Mouse (Mus musculus): ENCODE results near the gene Arhgap20. TPM values are rescaled to one million over a fixed set of nuclear protein-coding genes. Genes with fewer than 3 reads are reported as not detected.

Gene Arhgap20
- total RNA-seq, 2 experiments from 2014 or later = 97.1 to 98.7 TPM

DNA sequence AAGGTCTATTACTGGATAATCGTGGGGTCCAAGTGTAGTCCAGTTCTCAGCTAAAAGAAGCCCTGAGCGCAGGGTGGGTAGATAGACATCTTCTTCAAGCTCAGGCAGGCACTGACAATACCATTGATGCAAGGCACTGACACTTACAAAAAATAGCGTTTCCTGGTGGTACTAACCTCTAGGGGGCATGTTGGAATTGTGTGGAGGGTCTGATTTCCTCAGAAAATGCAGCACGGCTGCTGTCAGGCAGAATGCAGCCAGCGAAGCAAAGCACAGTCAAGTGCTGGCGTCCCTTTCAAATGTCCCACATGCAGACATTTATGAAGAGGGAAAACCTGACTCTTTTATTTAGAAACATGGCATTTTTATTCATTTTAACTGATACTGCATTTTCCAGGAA lies 22.2 kb downstream of the Arhgap20 start:
- intact Hi-C loops (cut with DNase I) = loop anchor here (5.0 kb wide), 1 partner anchor 45 kb away; no protein-coding TSS in a partner anchor
- no peak for DNase-seq (ENCODE audit: extremely low spot score in 1 of 2, low spot score in 2 of 2)

DNA sequence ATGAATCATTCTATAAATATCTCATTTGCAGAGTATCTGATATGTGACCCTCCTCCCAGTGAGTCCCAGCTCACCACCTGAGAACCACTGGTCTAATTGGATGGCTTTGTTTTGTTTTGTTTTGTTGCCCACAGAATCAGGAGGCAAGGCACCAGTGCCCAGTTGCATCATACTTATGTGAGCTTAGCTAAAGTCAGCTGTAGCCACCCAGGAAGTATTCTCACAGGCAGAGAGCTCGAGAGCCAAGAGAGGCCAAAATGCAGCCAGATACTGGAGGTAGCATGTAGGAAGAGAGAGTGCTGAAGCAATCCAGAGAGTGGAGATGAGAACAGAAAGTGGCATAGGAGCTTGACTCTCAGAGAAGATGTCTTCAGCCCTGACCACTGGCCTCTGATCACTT lies 23.3 kb downstream of the Arhgap20 start:
- intact Hi-C loops (cut with DNase I) = loop anchor here (5.0 kb wide), 1 partner anchor 44 kb away; no protein-coding TSS in a partner anchor

DNA sequence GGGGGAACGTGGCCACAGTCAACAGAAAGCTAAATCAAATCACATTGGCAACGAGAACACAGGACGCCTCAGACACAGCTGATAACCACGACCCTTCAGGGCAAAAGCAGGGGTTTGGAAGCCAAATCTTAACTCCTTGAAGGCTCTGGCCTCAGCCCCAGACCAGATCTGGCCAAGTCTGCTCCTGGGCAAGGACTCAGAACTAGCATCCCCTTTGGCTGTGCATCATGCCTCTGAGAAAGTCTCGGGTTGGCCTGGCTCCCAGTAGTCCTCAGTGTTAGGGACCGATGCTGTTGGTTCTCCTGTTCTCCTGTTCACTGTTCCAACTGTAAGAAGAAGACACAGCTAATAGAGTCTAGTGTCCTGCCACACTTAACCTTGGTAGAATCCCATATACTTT lies 30.1 kb downstream of the Arhgap20 start:
- DNase-seq (ENCODE audit: extremely low spot score in 1 of 2, low spot score in 2 of 2) = no peak
- intact Hi-C loops (cut with DNase I) = no loop called here

More for the DNA sequence above, 23.3 kb downstream of the Arhgap20 start:
- DNase-seq (ENCODE audit: extremely low spot score in 1 of 2, low spot score in 2 of 2) = no peak

DNA sequence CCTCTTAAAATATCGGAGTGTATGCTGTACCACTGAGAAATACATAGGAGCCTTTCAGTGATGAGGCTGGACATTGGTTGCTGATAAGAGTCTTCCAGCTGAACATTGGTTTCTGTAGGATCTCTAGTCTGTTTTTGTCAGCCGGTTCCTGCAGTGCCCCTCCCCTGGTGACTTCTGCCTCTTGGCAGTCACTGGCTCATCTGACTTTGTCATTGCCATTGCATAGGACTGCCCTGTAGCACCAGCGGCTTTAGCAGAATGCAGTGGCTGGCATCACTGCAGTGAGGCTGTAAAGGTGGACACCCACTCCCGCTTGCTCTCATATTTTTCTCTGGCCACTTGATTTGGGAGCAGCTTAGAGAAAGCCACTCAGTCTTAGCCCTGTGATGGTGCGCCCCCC lies 33.1 kb downstream of the Arhgap20 start:
- intact Hi-C loops (cut with DNase I) = no loop called here
- no peak for DNase-seq (ENCODE audit: extremely low spot score in 1 of 2, low spot score in 2 of 2)

DNA sequence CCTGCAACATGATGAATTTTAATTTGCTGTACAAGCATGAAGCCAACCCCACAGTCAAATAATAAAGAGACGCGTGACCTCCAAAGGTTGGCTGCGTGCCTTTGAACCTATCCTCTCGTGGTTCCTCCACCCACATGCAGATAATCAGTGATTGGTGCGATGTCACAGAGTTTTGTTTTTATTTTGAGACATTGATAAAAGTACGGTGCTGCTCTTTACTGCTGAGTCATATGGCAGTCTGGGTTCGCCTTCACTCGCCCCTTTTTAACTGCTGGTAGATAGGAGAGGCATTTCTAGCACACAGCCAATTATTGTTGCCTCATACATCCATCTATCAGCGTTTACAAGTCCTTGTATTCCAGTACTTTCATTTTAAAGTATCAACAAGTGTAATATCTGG lies 34.0 kb downstream of the Arhgap20 start:
- intact Hi-C loops (cut with DNase I) = no loop called here
- no peak for DNase-seq (ENCODE audit: extremely low spot score in 1 of 2, low spot score in 2 of 2)

DNA sequence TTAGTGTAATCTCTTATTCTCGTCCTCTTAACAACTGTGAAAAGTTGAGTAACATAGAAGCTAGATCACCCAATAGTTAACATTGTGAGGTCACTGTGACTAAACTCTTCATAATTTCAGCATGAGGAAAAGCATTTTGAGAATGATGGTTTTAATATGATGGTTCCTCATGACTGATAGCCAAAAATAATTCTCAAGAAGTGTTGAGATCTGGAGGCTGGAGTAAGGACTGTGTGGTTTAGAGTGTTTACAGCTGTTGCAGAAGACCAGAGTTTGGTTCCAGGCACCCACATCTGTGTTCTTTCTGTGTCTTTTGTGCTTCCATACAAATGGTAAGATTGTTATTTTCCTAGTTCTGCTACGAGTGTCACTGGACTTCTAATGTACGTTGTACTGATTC lies 42.1 kb downstream of the Arhgap20 start:
- intact Hi-C loops (cut with DNase I) = no loop called here

DNA sequence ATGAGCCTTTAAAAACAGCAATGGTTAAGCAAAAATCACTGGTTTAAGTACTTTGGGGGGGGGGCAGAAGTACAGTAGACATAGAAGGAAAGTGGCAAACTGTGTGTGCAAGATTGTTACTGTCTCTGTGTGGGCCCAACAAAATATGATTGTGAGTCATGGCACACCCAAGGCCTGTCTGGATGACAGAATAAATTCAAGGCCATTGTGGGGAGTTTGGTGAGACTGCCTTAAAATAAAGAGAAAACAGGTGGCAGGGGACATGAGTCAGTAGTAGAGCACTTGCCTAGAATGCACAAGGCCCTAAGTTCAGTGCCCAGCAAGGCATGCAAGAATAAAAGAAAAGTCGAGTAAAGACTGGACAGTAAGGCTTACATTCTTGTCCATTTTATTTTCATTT lies 47.8 kb downstream of the Arhgap20 start:
- no peak for DNase-seq (ENCODE audit: extremely low spot score in 1 of 2, low spot score in 2 of 2)

More for the DNA sequence above, 42.1 kb downstream of the Arhgap20 start:
- no peak for DNase-seq (ENCODE audit: extremely low spot score in 1 of 2, low spot score in 2 of 2)

DNA sequence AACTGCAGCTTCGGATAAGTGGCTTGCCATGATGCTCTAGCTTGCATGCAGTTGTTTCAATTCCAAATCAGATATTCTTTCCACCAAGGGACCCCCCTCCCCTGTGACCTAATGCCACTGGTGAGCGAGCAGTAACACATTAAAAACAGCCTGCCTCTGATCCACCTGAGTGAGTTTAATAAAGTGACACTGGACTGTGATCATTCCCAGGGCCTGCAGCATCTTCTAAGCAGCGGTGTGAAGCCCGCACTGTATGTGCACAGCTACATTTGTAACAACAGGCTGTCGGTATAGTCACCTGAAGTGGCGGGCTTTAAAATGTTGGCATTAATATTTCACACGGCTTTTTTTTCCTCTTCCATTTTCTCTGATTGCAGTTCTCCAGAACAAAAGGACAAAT lies 59.4 kb downstream of the Arhgap20 start:
- intact Hi-C loops (cut with DNase I) = no loop called here

More for the DNA sequence above, 47.8 kb downstream of the Arhgap20 start:
- intact Hi-C loops (cut with DNase I) = no loop called here

DNA sequence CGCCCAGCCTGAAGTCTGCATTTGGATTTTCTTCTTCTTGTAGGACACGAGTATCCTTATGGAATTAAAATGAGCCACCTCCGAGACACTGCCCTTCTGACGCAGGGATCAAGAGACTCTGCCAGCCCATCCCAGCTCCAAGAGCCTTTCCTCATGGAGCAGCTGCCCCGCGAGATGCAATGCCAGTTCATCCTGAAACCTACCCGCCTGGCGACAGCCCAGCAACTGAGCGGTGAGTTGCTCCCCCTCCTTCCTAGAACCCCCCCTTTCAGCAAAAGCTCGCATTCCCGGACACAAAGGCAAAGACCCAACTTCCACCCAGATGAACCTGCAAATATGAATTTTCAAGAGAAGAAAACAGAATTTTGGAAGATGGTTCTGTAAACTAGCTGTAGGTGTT lies 66.5 kb downstream of the Arhgap20 start:
- intact Hi-C loops (cut with DNase I) = loop anchor here (5.0 kb wide), 1 partner anchor 44 kb away; no protein-coding TSS in a partner anchor
- DNase-seq (ENCODE audit: extremely low spot score in 1 of 2, low spot score in 2 of 2) = peak in 1 of 2 experiments; percentile 37

More for the DNA sequence above, 59.4 kb downstream of the Arhgap20 start:
- no peak for DNase-seq (ENCODE audit: extremely low spot score in 1 of 2, low spot score in 2 of 2)

DNA sequence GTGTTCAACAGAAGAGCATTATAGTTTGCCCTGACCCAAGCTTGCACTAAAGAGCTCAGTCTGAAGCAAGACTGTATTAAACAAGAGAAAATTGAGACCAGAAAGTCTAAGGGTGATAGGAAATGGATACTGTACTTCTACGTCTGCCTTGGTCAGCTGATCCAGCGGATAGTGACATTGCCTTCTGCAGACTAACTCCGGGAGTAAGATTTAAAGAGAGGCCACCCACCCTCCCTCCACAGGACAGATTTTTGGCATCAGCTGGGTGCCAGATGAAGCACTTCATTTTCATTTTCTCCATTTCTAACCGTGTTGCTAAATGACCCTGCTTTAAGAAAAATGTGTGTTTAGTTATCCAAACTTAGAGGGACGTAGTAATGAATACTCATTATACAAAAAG lies 67.2 kb downstream of the Arhgap20 start:
- intact Hi-C loops (cut with DNase I) = loop anchor here (5.0 kb wide), 1 partner anchor 45 kb away; no protein-coding TSS in a partner anchor
- DNase-seq (ENCODE audit: extremely low spot score in 1 of 2, low spot score in 2 of 2) = no peak

DNA sequence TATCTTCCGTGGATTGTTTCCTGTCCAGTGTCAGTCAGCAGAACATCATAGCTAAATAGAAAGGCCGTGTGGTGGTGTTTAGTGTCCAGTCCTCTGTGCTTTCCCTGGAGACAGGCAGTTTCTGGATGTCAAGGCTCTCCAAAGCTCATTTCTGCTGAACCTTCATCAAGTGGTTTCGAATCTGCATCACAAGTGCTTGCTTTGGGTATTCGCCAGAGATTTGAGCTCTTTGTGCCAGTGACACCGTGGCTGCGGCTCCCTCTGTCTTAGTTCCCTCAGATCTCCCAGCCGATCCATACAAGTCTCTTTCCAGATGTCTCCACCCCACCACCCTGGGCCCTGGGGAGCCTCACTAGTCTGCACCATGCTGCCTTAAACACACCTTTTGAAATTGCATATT lies 72.6 kb downstream of the Arhgap20 start:
- intact Hi-C loops (cut with DNase I) = no loop called here
- no peak for DNase-seq (ENCODE audit: extremely low spot score in 1 of 2, low spot score in 2 of 2)

DNA sequence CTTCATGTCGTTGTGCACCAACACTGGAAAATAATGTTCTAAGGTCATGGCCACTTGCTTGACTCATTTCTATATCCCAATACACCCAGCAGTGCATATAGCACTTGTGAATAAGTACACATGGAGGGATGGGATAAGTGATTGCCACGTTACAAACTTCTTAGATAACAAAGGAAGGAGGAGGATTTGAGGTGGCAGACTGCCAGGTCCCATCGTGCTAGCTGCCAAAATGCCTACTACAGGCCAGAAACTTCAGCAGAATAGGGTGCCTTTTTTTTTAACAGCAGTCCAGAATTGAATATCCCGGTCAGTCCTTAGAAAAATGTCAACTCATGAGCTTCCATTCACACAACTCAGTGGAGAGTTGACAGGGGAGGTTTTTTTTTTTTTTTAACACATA lies 78.1 kb downstream of the Arhgap20 start:
- DNase-seq (ENCODE audit: extremely low spot score in 1 of 2, low spot score in 2 of 2) = peak; percentile 15 to 39
- intact Hi-C loops (cut with DNase I) = no loop called here

DNA sequence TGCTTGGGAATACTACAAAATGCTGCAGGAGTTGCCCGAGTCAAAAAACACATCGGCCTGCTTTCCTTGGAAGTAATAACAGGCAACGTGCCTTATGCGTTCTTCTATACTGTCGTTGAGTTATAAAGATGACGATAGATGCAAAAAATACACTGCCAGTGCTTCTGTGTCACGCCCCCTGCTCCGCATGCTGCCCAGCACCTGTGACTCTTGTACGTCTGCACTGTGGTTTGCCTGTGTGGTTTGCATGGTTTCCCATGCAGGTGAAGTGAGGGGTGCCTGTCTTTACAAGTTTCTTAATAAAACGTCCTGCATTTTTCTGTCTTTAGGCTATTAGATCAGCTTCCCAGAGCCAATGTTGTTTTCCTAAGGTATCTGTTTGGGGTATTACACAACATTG lies 80.7 kb downstream of the Arhgap20 start:
- no peak for DNase-seq (ENCODE audit: extremely low spot score in 1 of 2, low spot score in 2 of 2)
- intact Hi-C loops (cut with DNase I) = no loop called here

DNA sequence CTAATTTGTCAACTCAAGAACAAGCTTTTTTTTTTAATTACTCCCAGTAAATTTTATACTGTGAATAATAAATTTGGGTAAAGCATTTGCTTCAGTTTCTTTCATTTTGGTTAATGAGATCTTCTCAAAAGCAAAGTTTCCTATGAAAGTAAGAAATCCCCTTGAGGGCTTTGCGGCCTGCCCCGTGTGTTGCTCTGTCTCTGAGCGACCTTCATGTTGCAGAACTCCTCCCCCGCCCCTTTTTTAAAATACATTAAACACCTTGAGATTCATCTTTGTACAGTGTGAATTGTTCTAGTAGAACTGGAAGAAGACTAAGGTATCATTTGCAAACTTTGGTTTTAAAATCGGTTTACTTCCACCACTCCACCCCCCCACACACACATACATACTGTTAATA lies 88.6 kb downstream of the Arhgap20 start:
- intact Hi-C loops (cut with DNase I) = no loop called here
- no peak for DNase-seq (ENCODE audit: extremely low spot score in 1 of 2, low spot score in 2 of 2)

DNA sequence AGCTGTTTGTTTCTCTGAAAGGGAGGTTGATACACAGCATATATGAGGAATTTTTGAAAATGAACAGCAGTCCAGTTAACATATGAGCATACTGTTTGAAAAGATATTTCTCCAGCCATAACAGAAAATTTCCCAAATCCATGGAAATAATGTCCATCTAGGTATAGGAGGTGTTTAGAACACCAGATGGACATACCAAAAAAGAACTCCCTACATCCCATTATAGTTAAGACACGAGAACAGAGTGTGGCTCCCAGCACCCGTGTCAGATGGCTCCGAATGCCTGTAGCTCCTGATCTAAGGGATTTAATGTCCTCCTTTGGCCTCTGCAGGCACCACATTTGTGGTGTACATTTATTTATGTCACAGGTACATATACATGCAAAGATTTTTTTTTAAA lies 99.1 kb downstream of the Arhgap20 start:
- intact Hi-C loops (cut with DNase I) = no loop called here
- DNase-seq (ENCODE audit: extremely low spot score in 1 of 2, low spot score in 2 of 2) = no peak

DNA sequence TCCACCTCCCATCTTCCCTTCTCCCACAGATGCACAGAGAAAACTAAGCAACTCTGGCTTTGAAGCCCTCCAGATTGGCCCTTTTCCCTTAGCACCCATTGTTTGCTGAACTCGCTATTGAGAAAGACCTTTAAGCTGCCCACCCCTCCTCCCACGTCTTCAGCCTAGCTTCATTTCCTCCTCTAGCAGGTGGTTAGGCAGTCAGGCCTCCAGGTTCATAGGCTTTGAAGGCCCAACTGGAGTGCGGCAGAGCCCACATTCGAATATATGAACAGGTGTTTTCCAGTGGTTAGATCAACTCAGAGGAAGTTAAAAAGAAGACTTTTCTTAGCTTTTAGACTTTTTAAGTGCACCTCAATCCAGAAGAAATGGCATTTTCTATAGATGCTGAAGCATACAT lies 101.5 kb downstream of the Arhgap20 start:
- intact Hi-C loops (cut with DNase I) = no loop called here

DNA sequence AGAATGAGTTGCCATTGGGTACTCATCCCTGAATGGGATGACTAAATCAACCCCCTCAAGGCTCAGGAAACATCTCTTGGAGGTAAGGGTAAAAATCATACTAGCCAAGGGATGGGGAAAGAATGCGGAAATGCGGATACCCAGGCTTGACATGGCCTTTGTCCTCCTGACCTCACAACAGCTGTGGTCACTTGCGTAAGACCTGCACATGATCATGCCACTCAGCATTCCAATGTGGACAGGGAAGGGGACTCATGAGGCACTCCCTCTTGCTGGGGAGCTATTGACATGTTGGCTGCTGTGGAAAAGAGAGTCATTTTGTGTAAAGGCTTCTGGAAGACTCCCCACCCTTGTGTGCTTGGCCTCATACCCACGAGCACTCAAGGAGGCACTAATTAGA lies 103.9 kb downstream of the Arhgap20 start:
- intact Hi-C loops (cut with DNase I) = no loop called here
- no peak for DNase-seq (ENCODE audit: extremely low spot score in 1 of 2, low spot score in 2 of 2)

More for the DNA sequence above, 101.5 kb downstream of the Arhgap20 start:
- no peak for DNase-seq (ENCODE audit: extremely low spot score in 1 of 2, low spot score in 2 of 2)

DNA sequence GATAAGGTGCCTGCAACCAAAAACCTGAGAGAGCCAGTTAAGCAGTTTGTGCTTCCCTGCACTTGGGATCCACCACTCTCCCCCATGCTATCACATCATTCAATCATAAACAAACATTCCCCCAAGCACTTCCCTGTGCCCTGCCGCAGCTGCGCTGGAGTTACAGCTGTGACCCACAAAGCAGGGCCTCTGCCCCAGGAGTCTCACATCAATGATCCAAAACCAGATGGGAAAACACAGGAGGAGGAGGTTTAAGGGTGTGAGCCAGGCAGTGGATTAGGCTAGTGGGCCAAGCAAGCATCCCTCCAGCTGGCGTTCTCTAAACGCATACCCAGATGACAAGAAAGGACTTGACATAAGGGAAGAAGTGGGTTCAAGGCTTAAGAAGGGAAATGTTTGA lies 109.2 kb downstream of the Arhgap20 start:
- peak in 1 of 2 experiments; percentile 35 for DNase-seq (ENCODE audit: extremely low spot score in 1 of 2, low spot score in 2 of 2)
- intact Hi-C loops (cut with DNase I) = no loop called here

DNA sequence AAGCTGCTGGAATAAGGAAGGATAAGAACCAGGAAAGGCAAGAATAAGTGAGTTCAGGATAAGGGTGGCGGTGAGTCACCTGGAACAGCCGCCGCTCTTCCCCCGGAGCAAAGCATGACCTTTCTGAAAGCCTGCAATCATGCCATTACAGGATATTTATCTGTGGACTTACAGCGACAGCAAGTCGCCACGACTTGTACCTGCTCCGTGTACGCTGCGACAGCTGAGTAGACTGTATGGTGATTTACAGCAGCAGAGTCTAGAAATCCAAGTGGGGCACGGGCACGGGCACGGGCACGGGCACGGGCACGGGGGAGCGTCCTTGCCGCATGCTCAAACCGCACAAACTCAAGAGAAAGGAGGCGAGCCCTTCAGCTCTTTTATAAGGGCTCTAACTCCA lies 110.4 kb downstream of the Arhgap20 start:
- intact Hi-C loops (cut with DNase I) = no loop called here
- DNase-seq (ENCODE audit: extremely low spot score in 1 of 2, low spot score in 2 of 2) = no peak

DNA sequence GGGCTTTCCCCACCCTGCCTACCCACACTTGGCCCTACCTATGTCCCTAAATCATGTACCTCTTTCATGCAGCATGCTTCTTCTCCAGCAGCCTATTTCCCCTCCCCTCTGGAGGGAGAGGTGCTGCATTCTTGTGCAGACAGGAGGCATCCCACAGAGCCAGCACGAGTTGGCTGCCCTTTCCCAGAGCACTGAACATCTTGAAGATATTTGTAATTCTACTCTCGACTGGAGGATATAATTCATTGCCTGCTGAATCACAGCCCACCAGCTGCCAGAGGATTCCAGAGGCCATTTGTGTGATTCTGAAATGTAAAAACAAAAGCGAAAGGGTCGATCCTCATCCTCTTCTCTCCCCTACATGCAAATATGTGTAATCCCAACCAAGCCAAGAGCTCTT lies 116.2 kb downstream of the Arhgap20 start:
- peak; percentile 23 to 60 for DNase-seq (ENCODE audit: extremely low spot score in 1 of 2, low spot score in 2 of 2)
- intact Hi-C loops (cut with DNase I) = no loop called here

DNA sequence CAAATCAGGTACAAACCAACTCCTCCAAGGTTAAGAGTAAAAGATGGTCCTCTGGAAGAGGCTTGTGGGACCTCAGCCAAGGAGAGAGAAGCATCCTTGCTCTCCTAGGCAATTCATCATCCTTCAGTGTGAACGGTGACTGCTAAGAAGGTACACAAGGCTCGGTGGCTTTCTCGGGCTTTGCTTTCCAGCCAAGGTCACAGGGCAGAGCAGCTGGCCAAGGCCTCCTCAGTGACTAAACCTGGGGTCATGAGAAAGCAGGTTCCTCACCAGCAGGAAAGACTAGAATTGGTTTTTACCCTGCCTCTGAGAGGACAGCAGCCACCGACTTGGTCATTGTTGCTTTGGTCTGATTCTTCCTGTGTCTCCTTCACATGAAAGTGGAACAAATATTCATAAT lies 116.7 kb downstream of the Arhgap20 start:
- no peak for DNase-seq (ENCODE audit: extremely low spot score in 1 of 2, low spot score in 2 of 2)
- intact Hi-C loops (cut with DNase I) = no loop called here

Data from left cerebral cortex, postnatal 10 days (tissue).